Mouse (Mus musculus) CH12.LX (cell line): ENCODE data around the gene Slc25a21. TPM values are rescaled to one million over a fixed set of nuclear protein-coding genes. Genes with fewer than 3 reads are reported as not detected.

Source experiments
- DNase-seq: peaks from one replicate; pipeline ENCODE4 v3.0.0-alpha.2; 2013; ENCODE audit errors: extremely low read depth
- H3K27ac ChIP-seq: 2 replicates; pipeline ENCODE4 v1.5.1; 2012; ENCODE audit warnings: low read depth, mild to moderate bottlenecking, control low read depth, moderate library complexity; ENCODE audit not compliant: insufficient read depth
- H3K27me3 ChIP-seq: replicated peaks from 2 replicates; pipeline ENCODE3; 2012; ENCODE audit warnings: inconsistent platforms
- H3K36me3 ChIP-seq, 2 experiments: replicated peaks in 1 of 2; 2 replicates each; pipeline versions ENCODE3 to v1.6.1; 2012; ENCODE audit warnings: inconsistent platforms in 1 of 2, low read length in 1 of 2, mild to moderate bottlenecking in 1 of 2, mixed read lengths in 1 of 2, moderate library complexity in 1 of 2; ENCODE audit not compliant: control insufficient read depth in 1 of 2, insufficient read depth in 1 of 2
- H3K4me1 ChIP-seq, 2 experiments: 2 replicates each; pipeline ENCODE4 v1.6.1; 2012; ENCODE audit warnings: inconsistent platforms in 1 of 2, moderate library complexity in 1 of 2; ENCODE audit not compliant: insufficient read depth in 2 of 2, control insufficient read depth in 1 of 2
- H3K4me2 ChIP-seq: 2 replicates; pipeline ENCODE4 v1.6.1; 2012; ENCODE audit warnings: low read depth, mild to moderate bottlenecking, control low read depth; ENCODE audit not compliant: poor library complexity, insufficient read depth, severe bottlenecking
- H3K4me3 ChIP-seq, 3 experiments: fragments of 150-350 bp in 1 of 3; sonication (generic) in 1 of 3; replicated peaks in 1 of 3; 2 replicates each; pipeline versions ENCODE3 to v1.5.1; 2011 to 2012; ENCODE audit warnings: low read depth in 2 of 3, low read length in 2 of 3, mild to moderate bottlenecking in 2 of 3, moderate library complexity in 2 of 3, control low read depth in 1 of 3, improper control_type of control experiment in 1 of 3, inconsistent platforms in 1 of 3, mixed read lengths in 1 of 3; ENCODE audit not compliant: poor library complexity in 1 of 3
- H3K79me2 ChIP-seq: replicated peaks from 2 replicates; pipeline ENCODE4 v1.6.1; 2012; ENCODE audit warnings: mild to moderate bottlenecking, moderate library complexity; ENCODE audit not compliant: control insufficient read depth, poor library complexity, insufficient read depth, severe bottlenecking; ENCODE audit errors: extremely low read depth
- H3K9ac ChIP-seq: 2 replicates; pipeline ENCODE4 v1.6.1; 2012; ENCODE audit warnings: low read depth, mild to moderate bottlenecking, control low read depth, moderate library complexity; ENCODE audit not compliant: insufficient read depth
- H3K9me3 ChIP-seq: replicated peaks from 2 replicates; pipeline ENCODE3; 2012; ENCODE audit warnings: low read length, inconsistent platforms, mixed read lengths
- CTCF ChIP-seq, 2 experiments: IDR thresholded peaks in 1 of 2; conservative IDR thresholded peaks in 1 of 2; 2 replicates each; pipeline ENCODE4 v1.5.1; 2011 to 2012; ENCODE audit warnings: low read depth in 2 of 2, low read length in 2 of 2, improper control_type of control experiment in 1 of 2, inconsistent platforms in 1 of 2, mild to moderate bottlenecking in 1 of 2, moderate library complexity in 1 of 2
- E2F4 ChIP-seq: IDR thresholded peaks from 2 replicates; pipeline ENCODE4 v1.6.1; 2011; ENCODE audit warnings: low read depth, low read length, improper control_type of control experiment; ENCODE audit not compliant: insufficient replicate concordance
- ELF1 ChIP-seq: IDR thresholded peaks from 2 replicates; pipeline ENCODE4 v1.6.1; 2014; ENCODE audit warnings: low read depth, mild to moderate bottlenecking, inconsistent platforms, low read length, improper control_type of control experiment
- ETS1 ChIP-seq: conservative IDR thresholded peaks from 2 replicates; pipeline ENCODE4 v1.6.1; 2012; ENCODE audit warnings: low read depth, mild to moderate bottlenecking, inconsistent platforms, low read length, improper control_type of control experiment, moderate library complexity
- IRF4 ChIP-seq: IDR thresholded peaks from 2 replicates; pipeline ENCODE4 v1.6.1; 2014; ENCODE audit warnings: low read depth, mild to moderate bottlenecking, inconsistent platforms, low read length, improper control_type of control experiment
- MAX ChIP-seq: IDR thresholded peaks from 2 replicates; pipeline ENCODE4 v1.6.1; 2011; ENCODE audit warnings: low read length, improper control_type of control experiment
- MAZ ChIP-seq: IDR thresholded peaks from 2 replicates; pipeline ENCODE4 v1.6.1; 2012; ENCODE audit warnings: low read depth, mild to moderate bottlenecking, inconsistent platforms, low read length, improper control_type of control experiment, moderate library complexity
- POLR2A ChIP-seq: IDR thresholded peaks from 2 replicates; pipeline ENCODE4 v1.6.1; 2011; ENCODE audit warnings: low read depth, mild to moderate bottlenecking, improper control_type of control experiment, low read length
- POLR2AphosphoS2 ChIP-seq: IDR thresholded peaks from 2 replicates; pipeline ENCODE4 v1.6.1; 2011; ENCODE audit warnings: low read depth, low read length, improper control_type of control experiment
- RAD21 ChIP-seq: IDR thresholded peaks from 2 replicates; pipeline ENCODE4 v1.6.1; 2011; ENCODE audit warnings: low read depth, mild to moderate bottlenecking, low read length, improper control_type of control experiment, moderate library complexity
- SMC3 ChIP-seq: IDR thresholded peaks from 2 replicates; pipeline ENCODE4 v1.6.1; 2011; ENCODE audit warnings: low read depth, low read length, improper control_type of control experiment
- TBP ChIP-seq: conservative IDR thresholded peaks from 2 replicates; pipeline ENCODE4 v1.6.1; 2011; ENCODE audit warnings: low read depth, low read length, improper control_type of control experiment
- TCF12 ChIP-seq: IDR thresholded peaks from 2 replicates; pipeline ENCODE4 v1.6.1; 2014; ENCODE audit warnings: low read depth, mild to moderate bottlenecking, inconsistent platforms, low read length, improper control_type of control experiment
- UBTF ChIP-seq: IDR thresholded peaks from 2 replicates; pipeline ENCODE4 v1.6.1; 2012; ENCODE audit warnings: low read depth, mild to moderate bottlenecking, inconsistent platforms, low read length, improper control_type of control experiment, moderate library complexity
- USF2 ChIP-seq: conservative IDR thresholded peaks from 2 replicates; pipeline ENCODE4 v1.6.1; 2011; ENCODE audit warnings: low read depth, low read length, improper control_type of control experiment
- ZC3H11A ChIP-seq: IDR thresholded peaks from 2 replicates; pipeline ENCODE4 v1.6.1; 2012; ENCODE audit warnings: low read depth, mild to moderate bottlenecking, inconsistent platforms, low read length, improper control_type of control experiment
- ZMIZ1 ChIP-seq: IDR thresholded peaks from 2 replicates; pipeline ENCODE4 v1.6.1; 2012; ENCODE audit warnings: low read depth, mild to moderate bottlenecking, inconsistent platforms, low read length, improper control_type of control experiment
- ZNF384 ChIP-seq: IDR thresholded peaks from 2 replicates; pipeline ENCODE4 v1.6.1; 2012; ENCODE audit warnings: low read depth, low read length, improper control_type of control experiment, inconsistent platforms
- dilution Hi-C: fragments of 300-500 bp; cut with MboI; formaldehyde crosslinking; loops from 2 replicates; pipeline ENCODE4 v1.14.3; 2020; ENCODE audit warnings: low sequenced_read_pairs; ENCODE audit not compliant: extremely low pct_unique_long_range_greater_than_20kb, extremely low pct_ligation_motif_present
- in situ Hi-C: fragments of 300-500 bp; cut with MboI; formaldehyde crosslinking; loops from 3 replicates; pipeline ENCODE4 v1.14.3; 2019; ENCODE audit warnings: low sequenced_read_pairs, low pct_ligation_motif_present, low pct_unique_long_range_greater_than_20kb, mixed read lengths
- polyA plus RNA-seq: library from polyadenylated mRNA; unstranded; fragments of >175 nt; gene quantifications from 2 replicates; pipeline ENCODE4 v1.2.1, GENCODE M21; 2012; ENCODE audit warnings: low read depth; ENCODE audit not compliant: insufficient read length
- total RNA-seq, 2 experiments: library from RNA; depleted of rRNA; stranded (reverse); fragments of 300-350 nt in 1 of 2; fragments of >200 nt in 1 of 2; gene quantifications; 2 replicates each; pipeline ENCODE4 v1.2.3; 2012 to 2014

Slc25a21 gene
- total and polyA plus RNA-seq, 3 experiments, result not detected

DNA sequence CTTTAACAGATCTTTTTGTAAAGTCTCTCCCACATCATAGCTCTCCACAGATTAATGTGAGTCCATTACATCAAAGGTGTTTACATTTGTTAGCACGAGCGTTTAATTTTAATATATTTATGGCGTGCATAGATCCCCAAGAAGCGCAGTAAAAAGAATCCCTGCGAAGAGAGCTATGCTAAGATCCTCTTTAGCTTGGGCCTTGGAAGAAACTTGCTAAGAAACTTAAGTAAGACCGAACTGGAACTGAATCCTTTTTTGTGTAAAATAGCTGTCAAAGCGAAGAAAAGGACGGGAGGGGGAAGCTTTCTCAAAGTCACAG is 1.0 kb downstream of the Slc25a21 start:
- H3K4me2 ChIP-seq, result no peak overlapping the region
- no peaks in the 10 kb centered on the region for H3K36me3 ChIP-seq
- no peaks in the 10 kb centered on the region for H3K79me2 ChIP-seq
- H3K27ac ChIP-seq, result no peak overlapping the region
- H3K27me3 ChIP-seq, result no peaks in the 10 kb centered on the region
- H3K9ac ChIP-seq, result no peak overlapping the region
- no peak for TF ChIP-seq SMC3
- TF ChIP-seq UBTF, result no peak
- TF ChIP-seq E2F4, result no peak
- TF ChIP-seq ZMIZ1, result no peak
- TF ChIP-seq TBP, result no peak
- no peak for TF ChIP-seq USF2
- TF ChIP-seq POLR2A, result no peak
- no peak for TF ChIP-seq TCF12
- in situ Hi-C loops, result loop anchor here (10.0 to 25.0 kb wide), 2 partner anchors 509 to 601 kb away; partner anchors contain the start of gene Pax9
- DNase-seq, result no peak
- H3K4me3 ChIP-seq, result no peak overlapping the region
- H3K9me3 ChIP-seq, result no peaks in the 10 kb centered on the region
- dilution Hi-C loops, result no loop called here
- H3K4me1 ChIP-seq, result no peaks in the 10 kb centered on the region

DNA sequence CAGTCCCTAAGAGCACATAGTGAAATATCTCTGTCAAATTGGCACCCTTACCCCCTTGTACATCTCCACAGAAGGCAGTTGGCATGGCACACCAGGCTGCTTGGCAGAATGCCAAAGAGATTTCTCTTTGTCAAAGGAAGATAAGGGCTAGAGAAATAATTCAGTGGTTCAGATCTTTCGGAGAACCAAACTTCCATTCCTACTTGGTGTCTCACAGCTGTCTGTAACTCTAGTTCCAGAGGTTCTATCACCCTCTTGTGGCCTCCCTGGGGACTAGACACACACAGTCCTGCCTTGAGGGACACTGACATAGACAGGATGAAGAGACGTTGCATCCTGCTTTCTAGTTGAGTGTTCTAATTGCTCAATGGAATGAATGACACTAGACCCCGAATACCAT is 2.7 kb downstream of the Slc25a21 start:
- Histone ChIP-seq H3K79me2 (no peaks in the 10 kb centered on the region), H3K4me2 (no peak overlapping the region), H3K9ac (no peak overlapping the region), H3K4me1 (no peaks in the 10 kb centered on the region), H3K27ac (no peak overlapping the region), H3K4me3 (no peak overlapping the region), H3K27me3 (no peaks in the 10 kb centered on the region), H3K36me3 (no peaks in the 10 kb centered on the region), H3K9me3 (no peaks in the 10 kb centered on the region)
- no peak for TF ChIP-seq IRF4
- TF ChIP-seq CTCF (conservative IDR thresholded peaks at IDR 0.05 in 1 of 2, IDR thresholded peaks at IDR 0.05 in 1 of 2; ENCODE audit: low read depth in 2 of 2, low read length in 2 of 2), result peak in 1 of 2 experiments; percentile 51; a peak in 2 of 4 replicates
- no peak for TF ChIP-seq TBP
- TF ChIP-seq POLR2AphosphoS2, result no peak
- no peak for TF ChIP-seq POLR2A
- no peak for TF ChIP-seq TCF12
- TF ChIP-seq RAD21, result peak; percentile 30
- TF ChIP-seq MAX, result no peak
- no peak for TF ChIP-seq MAZ
- no peak for TF ChIP-seq ZNF384
- no peak for TF ChIP-seq ELF1
- TF ChIP-seq E2F4, result no peak
- no peak for TF ChIP-seq ETS1
- no peak for TF ChIP-seq ZC3H11A
- in situ Hi-C loops, result loop anchor here (10.0 to 25.0 kb wide), 2 partner anchors 507 to 600 kb away; partner anchors contain the start of gene Pax9
- dilution Hi-C loops, result no loop called here
- peak; percentile 37 for DNase-seq
